ENCODE assay signal across 25 mouse cellular contexts in the genomic region with DNA sequence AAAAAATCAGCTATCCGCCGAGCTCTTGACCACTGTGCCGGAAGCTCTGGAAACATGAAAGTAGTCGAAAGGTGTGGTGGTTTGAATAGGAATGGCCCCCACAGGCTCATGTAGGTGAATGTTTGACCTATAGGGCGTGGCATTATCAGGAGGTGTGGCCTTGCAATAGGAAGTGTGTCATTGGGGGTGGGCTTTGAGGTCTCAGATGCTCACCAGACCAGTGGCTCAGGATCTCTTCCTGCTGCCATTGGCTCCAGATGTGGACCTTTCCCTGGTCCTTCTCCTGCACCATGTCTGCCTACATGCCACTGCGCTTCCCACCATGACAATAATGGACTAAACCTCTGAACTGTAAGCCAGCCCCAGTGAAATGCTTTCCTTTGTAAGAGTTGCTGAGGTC. TPM values are rescaled to one million over a fixed set of nuclear protein-coding genes. Genes with fewer than 3 reads are reported as not detected.
"Had no signal": no experiment of that assay in that cellular context is flagged by ENCODE, and none has a peak within 500 bp of the region (broad histone marks: within the 10 kb centered on the region; RNA-seq: fewer than 3 reads in every experiment).

No protein-coding gene starts in this region.

- DNase-seq: kidney, postnatal 25 days; layer of hippocampus, adult 9-11 months; liver; liver, embryonic 13.5 days; lung, adult 2 months; lung, postnatal 14 days; lung, postnatal 4 days; thymus, postnatal 25 days had no signal

- H3K4me1 ChIP-seq: limb, embryonic 10.5 days; midbrain, embryonic 13.5 days had no signal

- H3K36me3 ChIP-seq: limb, embryonic 10.5 days; limb, embryonic 13.5 days; midbrain, embryonic 10.5 days; midbrain, embryonic 13.5 days had no signal

- H3K9ac ChIP-seq: limb, embryonic 13.5 days; liver, embryonic 13.5 days; midbrain, embryonic 13.5 days had no signal

- ATAC-seq: midbrain, embryonic 13.5 days had no signal

- H3K27me3 ChIP-seq: limb, embryonic 13.5 days; liver, embryonic 13.5 days; midbrain, embryonic 13.5 days had no signal

- H3K9me3 ChIP-seq: limb, embryonic 10.5 days; limb, embryonic 13.5 days; liver, embryonic 13.5 days; midbrain, embryonic 10.5 days; midbrain, embryonic 13.5 days had no signal

- H3K4me3 ChIP-seq: layer of hippocampus, adult 2 months; limb, embryonic 10.5 days; limb, embryonic 13.5 days; liver, embryonic 13.5 days; midbrain, embryonic 10.5 days; midbrain, embryonic 13.5 days had no signal

- H3K27ac ChIP-seq: kidney, postnatal 0 days; layer of hippocampus, adult 2 months; limb, embryonic 10.5 days; limb, embryonic 13.5 days; midbrain, embryonic 10.5 days; midbrain, embryonic 13.5 days; stomach, postnatal 0 days had no signal

- H3K4me2 ChIP-seq: limb, embryonic 13.5 days; liver, embryonic 13.5 days; midbrain, embryonic 13.5 days had no signal

RNA-seq across cellular contexts. Expression of a gene that starts 4.2 kb away (rescaled TPM):
- total RNA-seq: left cerebral cortex, adult 18-20 months; left cerebral cortex, postnatal 25 days; midbrain, postnatal 0 days had no signal
- polyA plus RNA-seq: midbrain, postnatal 0 days had no signal

RNA-seq across cellular contexts. Expression of a gene that starts 13.1 kb away (rescaled TPM):
- total RNA-seq: layer of hippocampus, adult 2 months; layer of hippocampus, postnatal 25 days had no signal
- polyA plus RNA-seq: kidney, embryonic 14.5 days; large intestine, adult 2 months; limb, embryonic 10.5 days; limb, embryonic 13.5 days; lung, embryonic 16.5 days; midbrain, embryonic 10.5 days; midbrain, embryonic 13.5 days; neural tube, embryonic 11.5 days; neural tube, embryonic 14.5 days had no signal

RNA-seq across cellular contexts. Expression of a gene that starts 46.8 kb away (rescaled TPM):
- total RNA-seq: layer of hippocampus, adult 2 months; layer of hippocampus, postnatal 25 days; left cerebral cortex, adult 18-20 months; left cerebral cortex, postnatal 25 days; megakaryocyte progenitor cell, adult 5-6 weeks; midbrain, postnatal 0 days had no signal
- polyA plus RNA-seq: kidney, embryonic 14.5 days; limb, embryonic 10.5 days; limb, embryonic 13.5 days; liver, embryonic 13.5 days; lung, adult 2 months; lung, embryonic 16.5 days; midbrain, embryonic 10.5 days; midbrain, embryonic 13.5 days; midbrain, postnatal 0 days; neural tube, embryonic 11.5 days; neural tube, embryonic 14.5 days had no signal
